Mouse (Mus musculus): Measurements from ENCODE around the gene Zfp385c.
"Not testable (repeated sequence)": the region's sequence is repeated elsewhere in the genome, so short reads cannot be mapped to it uniquely, and the experiment has no call there.

Zfp385c gene

GRCm38 (mm10) chr11:100690389-100690788 is 1.9 kb downstream of the Zfp385c start:
- DNase-seq (ENCODE audit: low spot score in 2 of 2) = no peak

GRCm38 (mm10) chr11:100688443-100688842 is 3.8 kb downstream of the Zfp385c start:
- no peak for DNase-seq (ENCODE audit: low spot score in 2 of 2)

- no peak for DNase-seq (ENCODE audit: low spot score in 2 of 2)
Observed at GRCm38 (mm10) chr11:100687265-100687664, 5.0 kb downstream of the Zfp385c start.

- DNase-seq (ENCODE audit: low spot score in 2 of 2) = no peak
Observed at GRCm38 (mm10) chr11:100685371-100685770, 6.9 kb downstream of the Zfp385c start.

- no peak for DNase-seq (ENCODE audit: low spot score in 2 of 2)
Observed at GRCm38 (mm10) chr11:100684084-100684483, 8.2 kb downstream of the Zfp385c start.

- no peak for DNase-seq (ENCODE audit: low spot score in 2 of 2)
Observed at GRCm38 (mm10) chr11:100682526-100682925, 9.7 kb downstream of the Zfp385c start.

GRCm38 (mm10) chr11:100681826-100682225 is 10.4 kb downstream of the Zfp385c start:
- DNase-seq (ENCODE audit: low spot score in 2 of 2) = no peak

GRCm38 (mm10) chr11:100677810-100678209 is 14.4 kb downstream of the Zfp385c start:
- peak; percentile 24 to 30 for DNase-seq (ENCODE audit: low spot score in 2 of 2)

- DNase-seq (ENCODE audit: low spot score in 2 of 2) = no peak
Observed at GRCm38 (mm10) chr11:100673169-100673568, 19.1 kb downstream of the Zfp385c start.

- DNase-seq (ENCODE audit: low spot score in 2 of 2) = no peak
Observed at GRCm38 (mm10) chr11:100671956-100672355, 20.3 kb downstream of the Zfp385c start.

GRCm38 (mm10) chr11:100671049-100671448 is 21.2 kb downstream of the Zfp385c start:
- no peak for DNase-seq (ENCODE audit: low spot score in 2 of 2)

- no peak for DNase-seq (ENCODE audit: low spot score in 2 of 2)
Observed at GRCm38 (mm10) chr11:100659806-100660205, 32.4 kb downstream of the Zfp385c start.

- DNase-seq (ENCODE audit: low spot score in 2 of 2) = no peak
Observed at GRCm38 (mm10) chr11:100656458-100656857, 35.8 kb downstream of the Zfp385c start.

- not testable (repeated sequence) for DNase-seq (ENCODE audit: low spot score in 2 of 2)
Observed at GRCm38 (mm10) chr11:100655589-100655988, 36.7 kb downstream of the Zfp385c start.

- no peak for DNase-seq (ENCODE audit: low spot score in 2 of 2)
Observed at GRCm38 (mm10) chr11:100651748-100652147, 40.5 kb downstream of the Zfp385c start.

- no peak for DNase-seq (ENCODE audit: low spot score in 2 of 2)
Observed at GRCm38 (mm10) chr11:100651205-100651604, 41.0 kb downstream of the Zfp385c start.

GRCm38 (mm10) chr11:100648405-100648804 is 43.9 kb downstream of the Zfp385c start:
- no peak for DNase-seq (ENCODE audit: low spot score in 2 of 2)

GRCm38 (mm10) chr11:100646265-100646664 is 46.0 kb downstream of the Zfp385c start:
- no peak for DNase-seq (ENCODE audit: low spot score in 2 of 2)

- peak in 1 of 2 experiments; percentile 33 for DNase-seq (ENCODE audit: low spot score in 2 of 2)
Observed at GRCm38 (mm10) chr11:100643612-100644575, 48.4 kb downstream of the Zfp385c start.

GRCm38 (mm10) chr11:100640159-100640906 is 51.9 kb downstream of the Zfp385c start:
- peak; percentile 25 to 41 for DNase-seq (ENCODE audit: low spot score in 2 of 2)

GRCm38 (mm10) chr11:100634530-100634929 is 57.7 kb downstream of the Zfp385c start:
- DNase-seq (ENCODE audit: low spot score in 2 of 2) = no peak

GRCm38 (mm10) chr11:100628862-100629352 is 63.3 kb downstream of the Zfp385c start:
- DNase-seq (ENCODE audit: low spot score in 2 of 2) = no peak
